Mouse (Mus musculus): ENCODE data around the gene Hspa2. TPM values are rescaled to one million over a fixed set of nuclear protein-coding genes. Genes with fewer than 3 reads are reported as not detected.
A peak's percentile ranks its signal among the peaks of the same experiment; 100 is the strongest.

The Hspa2 gene
- polyA plus RNA-seq, 2 experiments, result 1.3 to 1.9 TPM

DNA sequence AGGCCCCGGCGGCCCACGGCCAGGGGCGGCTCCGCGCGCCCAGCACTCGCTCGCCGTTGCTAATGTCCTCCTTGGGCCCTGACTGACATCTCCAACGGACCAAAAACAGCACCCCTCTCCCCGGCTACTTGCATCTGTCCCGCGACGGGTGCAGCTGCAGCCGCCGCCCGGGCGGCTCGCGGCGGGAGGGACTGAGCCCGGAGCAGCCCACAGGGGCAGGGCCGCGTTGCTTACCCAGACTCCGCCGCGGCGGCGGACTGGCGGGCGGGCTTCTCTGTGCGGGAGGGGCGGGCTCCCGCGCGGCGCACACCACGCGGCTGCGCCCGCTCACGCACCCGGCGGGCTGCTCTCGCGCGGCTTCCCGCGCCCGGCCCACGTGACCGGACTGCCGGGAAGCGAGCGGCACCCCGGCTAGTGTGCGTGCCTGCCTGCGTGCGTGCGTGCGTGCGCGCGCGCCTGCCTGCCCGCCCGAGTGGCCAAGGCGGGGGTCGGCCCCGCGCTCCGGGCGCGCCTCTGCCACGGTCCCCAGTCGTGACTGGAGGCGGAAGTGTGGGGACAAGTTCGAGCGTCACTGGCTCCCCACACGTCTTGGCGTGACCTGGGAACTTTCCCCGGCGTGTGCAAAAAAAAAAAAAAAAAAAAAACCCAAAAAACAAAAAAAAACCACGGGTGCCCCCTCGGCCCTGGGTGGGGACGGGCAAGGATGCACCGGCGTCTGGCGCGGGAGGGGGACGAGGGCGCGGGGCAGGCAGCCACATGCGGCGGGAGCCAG, 34.6 kb upstream of the Hspa2 start, which contains the start of gene Zbtb25:
Gene Zbtb25, minus strand, starts transcription at position 397 of the 772 bp plus-strand sequence.
- peak within 1 kb of the TSS; percentile 77 for H3K27ac ChIP-seq
- TF ChIP-seq EP300 (IDR thresholded peaks at IDR 0.05; ENCODE audit: low read depth) (no peak), CTCF (IDR thresholded peaks at IDR 0.05; ENCODE audit: low read depth) (no peak)
- peak within 1 kb of the TSS; percentile 90 to 98 for H3K4me3 ChIP-seq (ENCODE audit: insufficient read depth in 1 of 2, low read depth in 2 of 2, low read length in 2 of 2)
- H3K27me3 ChIP-seq (ENCODE audit: control insufficient read depth, insufficient read depth, low read length), result no peaks in the 10 kb centered on the region
- DNase-seq (ENCODE audit: low read depth in 3 of 3, low spot score in 3 of 3) (peak; percentile 70 to 76 (median 74)), ATAC-seq (ENCODE audit: insufficient read depth) (peak; percentile 73)
- H3K4me2 ChIP-seq (ENCODE audit: low read depth), result peak within 1 kb of the TSS; percentile 99
- no peaks in the 10 kb centered on the region for H3K9me3 ChIP-seq (ENCODE audit: control insufficient read depth, low read length)
- no peaks in the 10 kb centered on the region for H3K36me3 ChIP-seq (replicated peaks; ENCODE audit: control insufficient read depth, insufficient read depth, low read depth)
- peak within 1 kb of the TSS; percentile 99 for H3K9ac ChIP-seq (replicated peaks)
- H3K4me1 ChIP-seq (replicated peaks; ENCODE audit: control insufficient read depth in 2 of 2, insufficient read depth in 2 of 2, low read length in 1 of 2), result peaks cover 42 to 46% of the 10 kb centered on the region in 2 experiments
- under 1% methylated on average over 94 of the region's 96 CpGs for WGBS (ENCODE audit: insufficient replicate concordance)

DNA sequence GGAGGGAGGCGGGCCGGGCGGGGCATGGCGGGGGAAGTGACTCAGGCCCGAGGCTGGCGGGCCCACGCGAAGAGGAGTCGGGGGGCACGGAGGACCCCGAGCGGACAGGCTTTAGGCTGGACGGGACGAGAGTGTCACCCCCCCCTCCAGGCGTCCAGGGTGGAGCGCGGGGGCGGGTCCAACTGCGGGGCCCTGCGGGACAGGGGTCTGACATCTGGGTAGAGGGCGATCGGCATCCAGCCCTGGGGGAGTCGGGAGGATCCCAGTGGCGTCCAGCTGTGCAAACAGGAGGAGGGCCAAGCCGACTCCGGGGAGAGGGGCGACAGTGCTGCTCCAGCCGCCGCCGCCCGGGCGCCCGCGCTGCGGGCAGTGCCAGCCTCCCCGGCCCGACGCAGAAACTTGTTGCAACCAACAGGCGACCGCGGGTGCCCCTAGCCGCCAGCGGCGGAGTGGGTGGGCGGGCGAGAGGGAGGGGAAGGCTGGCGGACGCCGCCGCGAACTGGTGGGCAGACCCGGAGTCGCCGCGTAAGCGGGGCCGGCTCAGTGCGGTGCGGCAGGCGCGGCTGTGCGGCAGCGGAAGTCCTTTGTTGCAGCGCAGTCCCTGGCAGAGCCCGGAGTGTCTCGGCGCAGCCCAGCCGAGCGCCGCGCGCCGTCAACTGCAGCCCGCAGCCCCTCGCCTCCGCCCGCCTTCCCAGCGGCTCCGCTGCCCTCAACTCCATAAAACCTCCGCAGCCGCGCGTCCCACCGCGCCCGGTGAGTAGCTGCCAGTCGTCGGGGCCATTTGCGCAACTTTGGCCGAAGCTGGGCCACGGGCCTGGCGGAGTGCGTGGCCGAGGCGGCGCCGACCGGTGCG, 33.8 kb upstream of the Hspa2 start, which contains the start of gene Zbtb1:
Gene Zbtb1, plus strand, starts transcription at position 289 of the 853 bp plus-strand sequence.
- H3K9ac ChIP-seq (replicated peaks), result peak within 1 kb of the TSS; percentile 99
- H3K27ac ChIP-seq, result peak within 1 kb of the TSS; percentile 77
- no peaks in the 10 kb centered on the region for H3K36me3 ChIP-seq (replicated peaks; ENCODE audit: control insufficient read depth, insufficient read depth, low read depth)
- WGBS (ENCODE audit: insufficient replicate concordance), result under 1% methylated on average over 74 of the region's 99 CpGs
- H3K4me2 ChIP-seq (ENCODE audit: low read depth), result peak within 1 kb of the TSS; percentile 99
- H3K4me1 ChIP-seq (replicated peaks; ENCODE audit: control insufficient read depth in 2 of 2, insufficient read depth in 2 of 2, low read length in 1 of 2), result peaks cover 49 to 52% of the 10 kb centered on the region in 2 experiments
- DNase-seq (ENCODE audit: low read depth in 3 of 3, low spot score in 3 of 3), result peak in 2 of 3 experiments; percentile 52 to 60
- no peaks in the 10 kb centered on the region for H3K27me3 ChIP-seq (ENCODE audit: control insufficient read depth, insufficient read depth, low read length)
- peak within 1 kb of the TSS; percentile 90 to 98 for H3K4me3 ChIP-seq (ENCODE audit: insufficient read depth in 1 of 2, low read depth in 2 of 2, low read length in 2 of 2)
- H3K9me3 ChIP-seq (ENCODE audit: control insufficient read depth, low read length), result no peaks in the 10 kb centered on the region
- peak; percentile 53 for ATAC-seq (ENCODE audit: insufficient read depth)
- no peak for TF ChIP-seq EP300 (IDR thresholded peaks at IDR 0.05; ENCODE audit: low read depth)
- TF ChIP-seq CTCF (IDR thresholded peaks at IDR 0.05; ENCODE audit: low read depth), result no peak

DNA sequence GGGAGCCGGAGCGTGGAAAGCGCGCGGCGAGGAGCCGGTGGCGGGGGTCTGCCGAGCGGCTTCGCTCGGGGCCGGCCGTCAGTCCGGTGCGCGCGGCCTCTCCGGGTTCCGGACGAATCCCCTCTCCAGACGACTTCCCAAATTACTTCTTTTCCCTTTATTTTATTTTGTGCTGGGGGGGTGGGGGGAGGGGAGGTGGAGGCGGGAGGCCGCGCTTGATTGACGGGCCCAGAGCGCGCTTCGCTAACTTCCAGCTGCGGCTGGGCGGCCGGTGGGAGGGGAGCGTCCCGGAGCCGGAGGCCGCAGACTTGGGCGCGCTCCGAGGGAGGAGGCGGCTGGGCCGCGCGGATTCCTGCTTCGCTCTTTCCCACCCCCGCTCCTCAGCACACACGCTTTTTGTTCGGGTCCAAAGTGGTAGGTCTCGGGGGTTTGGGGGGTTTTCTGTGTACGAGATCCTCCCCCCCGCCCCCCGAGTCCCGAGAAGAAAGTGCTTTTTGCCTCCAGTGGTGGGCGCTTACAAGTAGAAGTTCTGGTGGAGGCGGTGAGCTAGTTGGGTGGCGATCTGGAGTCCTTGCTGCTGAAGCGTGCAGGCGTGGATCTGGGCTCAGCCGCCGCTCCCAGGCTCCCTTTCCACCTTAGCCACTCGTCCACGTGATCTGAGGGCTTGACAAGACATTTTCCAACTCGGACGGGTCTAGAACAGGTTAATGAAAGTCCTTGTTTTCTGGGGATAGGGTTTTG, 33.0 kb upstream of the Hspa2 start:
- no peaks in the 10 kb centered on the region for H3K36me3 ChIP-seq (replicated peaks; ENCODE audit: control insufficient read depth, insufficient read depth, low read depth)
- H3K9me3 ChIP-seq (ENCODE audit: control insufficient read depth, low read length), result no peaks in the 10 kb centered on the region
- H3K4me1 ChIP-seq (replicated peaks; ENCODE audit: control insufficient read depth in 2 of 2, insufficient read depth in 2 of 2, low read length in 1 of 2), result peaks cover 53 to 56% of the 10 kb centered on the region in 2 experiments
- H3K4me2 ChIP-seq (ENCODE audit: low read depth), result peak overlapping the region; percentile 99
- peak; percentile 62 for ATAC-seq (ENCODE audit: insufficient read depth)
- peak overlapping the region; percentile 90 to 98 for H3K4me3 ChIP-seq (ENCODE audit: insufficient read depth in 1 of 2, low read depth in 2 of 2, low read length in 2 of 2)
- TF ChIP-seq EP300 (IDR thresholded peaks at IDR 0.05; ENCODE audit: low read depth) (0 out of 2 replicates have a peak, but pooled peaks have one; percentile 7), CTCF (IDR thresholded peaks at IDR 0.05; ENCODE audit: low read depth) (peak; percentile 21; the same call in 1 of the 2 replicates)
- peak overlapping the region; percentile 99 for H3K9ac ChIP-seq (replicated peaks)
- H3K27ac ChIP-seq, result peak overlapping the region; percentile 77
- H3K27me3 ChIP-seq (ENCODE audit: control insufficient read depth, insufficient read depth, low read length), result no peaks in the 10 kb centered on the region
- 1% methylated on average over 58 of the region's 63 CpGs for WGBS (ENCODE audit: insufficient replicate concordance)
- DNase-seq (ENCODE audit: low read depth in 3 of 3, low spot score in 3 of 3), result peak in 2 of 3 experiments; percentile 57 to 64

DNA sequence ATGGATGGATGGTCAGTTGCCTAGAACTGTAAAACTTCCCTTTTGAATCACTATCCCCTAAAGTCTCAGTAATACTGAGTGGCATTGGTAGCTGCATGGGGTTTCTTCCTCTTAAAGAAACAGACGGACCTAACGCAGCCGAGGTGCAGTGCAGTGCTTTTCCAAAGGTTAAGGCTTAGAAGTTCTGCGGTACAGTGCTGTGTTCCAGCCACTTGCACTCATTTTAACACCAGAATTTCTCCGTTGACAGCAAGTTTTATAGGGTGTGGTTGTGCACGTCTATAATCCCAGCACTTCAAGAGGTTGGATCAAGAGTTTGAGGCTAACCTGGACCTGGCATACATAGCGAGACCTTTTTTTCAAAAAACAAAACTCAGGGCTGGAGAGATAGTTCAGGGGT, 31.9 kb upstream of the Hspa2 start:
- 22% methylated on average over 7 of the region's 7 CpGs for WGBS (ENCODE audit: insufficient replicate concordance)
- Histone ChIP-seq H3K27ac (peak overlapping the region; percentile 77), H3K9me3 (ENCODE audit: control insufficient read depth, low read length) (no peaks in the 10 kb centered on the region), H3K27me3 (ENCODE audit: control insufficient read depth, insufficient read depth, low read length) (no peaks in the 10 kb centered on the region), H3K36me3 (replicated peaks; ENCODE audit: control insufficient read depth, insufficient read depth, low read depth) (no peaks in the 10 kb centered on the region; the same call in 1 of the 2 replicates), H3K9ac (replicated peaks) (peak overlapping the region; percentile 99), H3K4me1 (replicated peaks; ENCODE audit: control insufficient read depth in 2 of 2, insufficient read depth in 2 of 2, low read length in 1 of 2) (peaks cover 54 to 57% of the 10 kb centered on the region in 2 experiments), H3K4me3 (ENCODE audit: insufficient read depth in 1 of 2, low read depth in 2 of 2, low read length in 2 of 2) (peak overlapping the region; percentile 90 to 98), H3K4me2 (ENCODE audit: low read depth) (peak overlapping the region; percentile 99)
- DNase-seq (ENCODE audit: low read depth in 3 of 3, low spot score in 3 of 3) (no peak), ATAC-seq (ENCODE audit: insufficient read depth) (no peak)
- TF ChIP-seq CTCF (IDR thresholded peaks at IDR 0.05; ENCODE audit: low read depth), result no peak
